33 mouse cellular contexts compared by ENCODE assay signal in the genomic region with DNA sequence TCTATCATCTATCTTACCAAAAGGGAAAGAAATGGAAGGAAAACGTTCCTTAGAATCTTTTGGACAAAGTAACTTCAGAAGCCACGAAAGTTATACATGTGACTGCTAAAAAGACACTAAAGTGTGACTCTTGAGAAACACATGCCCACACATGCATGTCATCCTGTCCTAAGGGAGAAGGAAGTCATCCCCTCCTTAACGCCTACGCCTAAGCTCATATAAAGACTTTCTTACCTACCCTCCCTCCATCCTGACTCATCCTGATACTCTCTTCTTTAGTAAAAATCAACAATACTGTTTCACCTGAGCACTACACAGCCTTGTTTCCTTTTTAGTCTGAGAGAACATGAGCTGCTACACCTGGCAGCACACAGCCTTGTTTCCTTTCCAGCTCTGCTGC. TPM values are rescaled to one million over a fixed set of nuclear protein-coding genes. Genes with fewer than 3 reads are reported as not detected.
DNase-seq lines count a peak whose midpoint lies in the region; ATAC-seq and TF ChIP-seq lines count a peak whose summit lies in the region.
"Had no signal": no experiment of that assay in that cellular context is flagged by ENCODE, and none has a peak within 500 bp of the region (broad histone marks: within the 10 kb centered on the region; RNA-seq: fewer than 3 reads in every experiment).

No protein-coding gene starts in this region.

- WGBS in thymus, adult 2 months = 87% methylated on average over 4 of the region's 4 CpGs

- DNase-seq in A20 (ENCODE audit: low read depth, low spot score) (peak; percentile 86), CH12.LX (ENCODE audit: extremely low read depth) (peak; percentile 35)
- peak; percentile 37 for DNase-seq in CD4-positive helper T cell, adult 2 months (ENCODE audit: low read depth, low spot score)
- no peak for DNase-seq in layer of hippocampus, adult 18-20 months (ENCODE audit: low spot score in 2 of 2)
- DNase-seq in c-Kit-positive CD71-positive TER-119-positive erythroid progenitor cells, embryonic 14.5 days (ENCODE audit: low spot score) = no peak
- DNase-seq in thymus, adult 2 months = no peak
- DNase-seq: adrenal gland, adult 2 months; adrenal gland, postnatal 14 days; cerebellum, adult 11-12 months; cerebellum, adult 8-10 months; cerebellum, postnatal 10 days; cerebellum, postnatal 36 days; embryo, embryonic 11 days; heart, adult 11 months; heart, postnatal 10 days; heart, postnatal 36 days had no signal

- H3K9ac ChIP-seq in CH12.LX (ENCODE audit: insufficient read depth, low read depth) = no peak overlapping the region
- H3K9ac ChIP-seq: embryonic facial prominence, embryonic 13.5 days; forebrain, embryonic 12.5 days; forebrain, embryonic 15.5 days; heart, embryonic 12.5 days; heart, embryonic 15.5 days; hindbrain, embryonic 13.5 days had no signal

- in situ Hi-C loops in CH12.LX (cut with MboI; ENCODE audit: low pct_ligation_motif_present, low pct_unique_long_range_greater_than_20kb, low sequenced_read_pairs) = no loop called here

- H3K4me1 ChIP-seq in CH12.LX (ENCODE audit: control insufficient read depth in 1 of 2, insufficient read depth in 2 of 2) = peaks cover 10 to 40% of the 10 kb centered on the region in 2 experiments
- H3K4me1 ChIP-seq in thymus, adult 2 months (replicated peaks; ENCODE audit: control insufficient read depth, insufficient read depth, low read length) = peaks cover 4% of the 10 kb centered on the region; the same call in 1 of the 2 replicates
- H3K4me1 ChIP-seq: embryonic facial prominence, embryonic 10.5 days; embryonic facial prominence, embryonic 13.5 days; forebrain, embryonic 12.5 days; forebrain, embryonic 15.5 days; heart, embryonic 12.5 days; heart, embryonic 15.5 days; hindbrain, embryonic 10.5 days; hindbrain, embryonic 13.5 days had no signal

- no peak for TF ChIP-seq RAD21 in CH12.LX (IDR thresholded peaks at IDR 0.05; ENCODE audit: low read depth, low read length)

- no peak for TF ChIP-seq CTCF in CH12.LX (conservative IDR thresholded peaks at IDR 0.05 in 1 of 2, IDR thresholded peaks at IDR 0.05 in 1 of 2; ENCODE audit: low read depth in 2 of 2, low read length in 2 of 2)
- TF ChIP-seq CTCF in thymus, adult 2 months (IDR thresholded peaks at IDR 0.05; ENCODE audit: borderline replicate concordance, control insufficient read depth, extremely low read depth, insufficient read depth, low read length, poor library complexity) = no peak

- 0 out of 2 replicates have a peak overlapping the region, but pooled peaks have one; percentile 38 for H3K4me2 ChIP-seq in CH12.LX (ENCODE audit: insufficient read depth, low read depth, poor library complexity, severe bottlenecking)
- H3K4me2 ChIP-seq: embryonic facial prominence, embryonic 13.5 days; forebrain, embryonic 12.5 days; forebrain, embryonic 15.5 days; heart, embryonic 12.5 days; heart, embryonic 15.5 days; hindbrain, embryonic 13.5 days had no signal

- TF ChIP-seq POLR2A in CH12.LX (IDR thresholded peaks at IDR 0.05; ENCODE audit: low read depth, low read length) = no peak
- no peak for TF ChIP-seq POLR2A in thymus, adult 2 months (IDR thresholded peaks at IDR 0.05; ENCODE audit: control insufficient read depth, extremely low read depth, insufficient read depth, low read length, poor library complexity)

- H3K27me3 ChIP-seq in CH12.LX (replicated peaks) = no peaks in the 10 kb centered on the region
- no peaks in the 10 kb centered on the region for H3K27me3 ChIP-seq in thymus, adult 2 months (ENCODE audit: control insufficient read depth, insufficient read depth, low read length)
- H3K27me3 ChIP-seq: embryonic facial prominence, embryonic 13.5 days; forebrain, embryonic 12.5 days; forebrain, embryonic 15.5 days; heart, embryonic 12.5 days; heart, embryonic 15.5 days; hindbrain, embryonic 13.5 days had no signal

- no peaks in the 10 kb centered on the region for H3K9me3 ChIP-seq in CH12.LX (replicated peaks; ENCODE audit: low read length)
- H3K9me3 ChIP-seq: embryonic facial prominence, embryonic 10.5 days; embryonic facial prominence, embryonic 13.5 days; forebrain, embryonic 12.5 days; forebrain, embryonic 15.5 days; G1E; heart, embryonic 12.5 days; heart, embryonic 15.5 days; hindbrain, embryonic 10.5 days; hindbrain, embryonic 13.5 days had no signal

- peak; percentile 75 for ATAC-seq in inflammation-experienced regulatory T-cells, adult 6 months
- ATAC-seq: forebrain, embryonic 15.5 days; hindbrain, embryonic 16.5 days; intestine, postnatal 0 days; Patski had no signal

- no peak overlapping the region for H3K27ac ChIP-seq in CH12.LX (ENCODE audit: insufficient read depth, low read depth)
- no peak overlapping the region for H3K27ac ChIP-seq in thymus, adult 2 months (ENCODE audit: control insufficient read depth, insufficient read depth, low read length)
- H3K27ac ChIP-seq: embryonic facial prominence, embryonic 10.5 days; embryonic facial prominence, embryonic 13.5 days; forebrain, embryonic 12.5 days; forebrain, embryonic 15.5 days; heart, embryonic 15.5 days; hindbrain, embryonic 10.5 days; hindbrain, embryonic 13.5 days had no signal

- H3K36me3 ChIP-seq in CH12.LX (replicated peaks in 1 of 2; ENCODE audit: control insufficient read depth in 1 of 2, insufficient read depth in 1 of 2, low read length in 1 of 2) = no peaks in the 10 kb centered on the region
- no peaks in the 10 kb centered on the region for H3K36me3 ChIP-seq in thymus, adult 2 months (ENCODE audit: control insufficient read depth, insufficient read depth, low read length)
- H3K36me3 ChIP-seq: embryonic facial prominence, embryonic 10.5 days; embryonic facial prominence, embryonic 13.5 days; forebrain, embryonic 12.5 days; forebrain, embryonic 15.5 days; G1E; heart, embryonic 12.5 days; heart, embryonic 15.5 days; hindbrain, embryonic 10.5 days; hindbrain, embryonic 13.5 days had no signal

- no peaks in the 10 kb centered on the region for H3K79me2 ChIP-seq in CH12.LX (replicated peaks; ENCODE audit: control insufficient read depth, extremely low read depth, insufficient read depth, poor library complexity, severe bottlenecking)

- dilution Hi-C loops in CH12.LX (cut with MboI; ENCODE audit: extremely low pct_ligation_motif_present, extremely low pct_unique_long_range_greater_than_20kb, low sequenced_read_pairs) = no loop called here

- H3K4me3 ChIP-seq in CH12.LX (replicated peaks in 1 of 3; ENCODE audit: low read depth in 2 of 3, low read length in 2 of 3, poor library complexity in 1 of 3) = no peak overlapping the region
- no peak overlapping the region for H3K4me3 ChIP-seq in thymus, adult 2 months (ENCODE audit: control insufficient read depth, insufficient read depth, low read length)
- H3K4me3 ChIP-seq: embryonic facial prominence, embryonic 10.5 days; embryonic facial prominence, embryonic 13.5 days; erythroblast, embryonic 14.5 days; forebrain, embryonic 12.5 days; forebrain, embryonic 15.5 days; heart, embryonic 12.5 days; heart, embryonic 15.5 days; hindbrain, embryonic 10.5 days; hindbrain, embryonic 13.5 days had no signal

- peak; percentile 80 for TF ChIP-seq EP300 in CH12.LX (IDR thresholded peaks at IDR 0.05; ENCODE audit: low read length)

TF ChIP-seq in CH12.LX, 34 proteins besides CTCF, POLR2A, EP300 and RAD21:
- TF ChIP-seq IRF4 (IDR thresholded peaks at IDR 0.05; ENCODE audit: low read depth, low read length) (peak; percentile 85), SIN3A (IDR thresholded peaks at IDR 0.05; ENCODE audit: low read length) (0 out of 2 replicates have a peak, but pooled peaks have one; percentile 34), HCFC1 (IDR thresholded peaks at IDR 0.05; ENCODE audit: low read depth, low read length) (no peak), ETS1 (conservative IDR thresholded peaks at IDR 0.05; ENCODE audit: low read depth, low read length) (peak; percentile 48), NRF1 (IDR thresholded peaks at IDR 0.05; ENCODE audit: low read depth, low read length) (no peak), JUN (IDR thresholded peaks at IDR 0.05; ENCODE audit: insufficient read depth, low read depth, low read length) (peak; percentile 54), JUND (conservative IDR thresholded peaks at IDR 0.05; ENCODE audit: low read depth, low read length) (peak; percentile 86), MAX (IDR thresholded peaks at IDR 0.05; ENCODE audit: low read length) (peak; percentile 70), MXI1 (IDR thresholded peaks at IDR 0.05; ENCODE audit: low read depth, low read length) (no peak), BHLHE40 (IDR thresholded peaks at IDR 0.05; ENCODE audit: low read depth, low read length) (peak; percentile 90), MYC (IDR thresholded peaks at IDR 0.05; ENCODE audit: low read depth, low read length) (0 out of 2 replicates have a peak, but pooled peaks have one; percentile 42)
TF ChIP-seq in CH12.LX: peak in this region for 8.

RNA-seq across cellular contexts. Expression of gene Hfm1, which starts 40.6 kb away (rescaled TPM):
- total RNA-seq in CH12.LX (2012; rRNA removed) (not detected in 2 replicates), CH12.LX (2014; rRNA removed) (not detected in 2 replicates)
- 0.12 TPM in 1 of 2 replicates, not detected in the other for polyA plus RNA-seq in CH12.LX (2012; ENCODE audit: insufficient read length, low read depth)
- polyA plus RNA-seq in inflammation-experienced regulatory T-cells, adult 6 months (2017; shearing (Covaris generic)) = not detected
- total RNA-seq in layer of hippocampus, adult 18-20 months (2021) = 1 to 10 TPM; 1.4 to 1.6 TPM
- 0.10 and 0.49 TPM in 2 replicates for polyA plus RNA-seq in thymus, adult 2 months (2012; rRNA removed)
- total RNA-seq: adrenal gland, adult 2 months; adrenal gland, postnatal 14 days; G1E; gastrocnemius, adult 8-10 months; gastrocnemius, postnatal 4 days; heart, adult 8-10 months; heart, postnatal 10 days; heart, postnatal 36 days had no signal
- polyA plus RNA-seq: adrenal gland, adult 2 months; erythroblast, embryonic 14.5 days; G1E had no signal

Comparison
In these comparisons a context has a peak if more than half of its experiments do, and no peak if none do; other contexts are left out.
1. DNase-seq: peak in A20 (single experiment), CD4-positive helper T cell, adult 2 months (single experiment) and CH12.LX (single experiment); none in layer of hippocampus, adult 18-20 months (0 of 2), c-Kit-positive CD71-positive TER-119-positive erythroid progenitor cells, embryonic 14.5 days (single experiment) and thymus, adult 2 months (single experiment).